Mouse (Mus musculus) spleen, postnatal 4 days (tissue): ENCODE results near the gene Nbea.
"Not testable (repeated sequence)": the region's sequence is repeated elsewhere in the genome, so short reads cannot be mapped to it uniquely, and the experiment has no call there.

Source experiments
- DNase-seq, 2 experiments: peaks; one replicate each; pipeline ENCODE4 v3.0.0; 2022; ENCODE audit warnings: low spot score in 2 of 2

Nbea gene

GRCm38 (mm10) chr3:55661678-55662445 lies 521.6 kb downstream of the Nbea start:
- DNase-seq, result no peak

DNA sequence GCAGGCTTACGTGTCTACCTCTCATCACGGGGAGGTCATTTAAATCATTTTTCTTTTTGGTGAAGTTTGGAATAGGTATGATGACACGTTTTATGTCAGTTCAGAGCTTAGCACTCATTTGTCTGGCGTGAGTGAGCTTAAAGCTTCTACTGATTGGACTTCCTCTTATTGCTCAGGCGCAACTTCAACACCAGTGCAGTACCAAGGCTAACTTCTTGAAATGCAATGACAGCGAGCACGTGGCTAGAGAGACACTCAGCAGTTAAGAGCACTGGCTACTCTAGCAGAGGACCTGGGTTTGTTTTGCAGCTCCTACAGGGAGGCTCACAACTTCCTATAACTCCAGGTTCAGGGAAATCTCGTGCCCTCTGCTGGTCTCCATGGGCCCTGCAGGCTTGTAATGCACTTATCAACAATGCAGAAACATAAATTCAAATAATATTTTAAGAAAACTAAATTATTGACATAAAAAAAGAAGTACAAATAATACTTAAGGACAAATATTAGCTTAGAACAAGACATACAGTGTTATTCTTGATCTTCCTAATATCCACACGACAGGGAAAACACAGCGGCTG lies 523.2 kb downstream of the Nbea start:
- no peak for DNase-seq

- DNase-seq, result no peak
These were observed 523.8 kb downstream of the Nbea start for GRCm38 (mm10) chr3:55659558-55660215.

DNA sequence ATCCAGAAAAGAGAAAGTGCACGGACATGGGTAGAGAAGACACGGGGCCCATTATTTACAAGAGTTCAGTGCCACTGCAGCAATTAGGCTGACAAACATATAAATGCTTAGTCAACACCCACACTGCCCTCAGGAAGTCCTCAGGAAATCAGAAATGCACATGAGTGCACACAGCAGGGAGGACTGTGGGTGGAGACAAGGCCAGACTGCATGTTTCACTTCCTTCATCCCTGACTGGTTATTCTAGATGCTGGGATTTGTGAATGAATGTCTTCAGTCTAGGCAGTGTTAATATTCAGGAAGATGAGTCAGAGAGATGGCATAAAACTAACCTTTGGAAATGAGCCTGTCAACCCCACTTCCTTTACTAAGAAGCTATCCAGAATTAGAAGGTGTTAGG lies 531.2 kb downstream of the Nbea start:
- DNase-seq, result no peak

DNA sequence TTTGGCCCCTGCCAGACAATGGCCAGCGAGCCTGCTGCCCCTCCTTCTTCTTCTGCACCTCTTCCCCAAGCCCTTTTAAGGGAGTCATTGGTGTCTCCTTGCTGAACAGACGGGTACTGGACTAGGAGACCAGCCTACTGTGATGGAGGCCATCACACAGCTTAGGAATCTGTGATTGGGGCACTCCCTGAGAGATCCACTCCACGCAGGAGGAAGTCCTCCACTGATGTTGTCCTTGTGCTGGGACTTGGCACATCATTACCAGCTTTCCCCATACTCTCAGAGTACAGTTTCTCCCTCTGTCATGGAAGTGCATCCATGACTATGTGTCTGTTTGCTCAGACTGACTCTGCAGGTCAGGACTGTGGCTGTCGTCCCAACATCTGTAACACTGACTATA lies 531.6 kb downstream of the Nbea start:
- DNase-seq, result no peak

DNA sequence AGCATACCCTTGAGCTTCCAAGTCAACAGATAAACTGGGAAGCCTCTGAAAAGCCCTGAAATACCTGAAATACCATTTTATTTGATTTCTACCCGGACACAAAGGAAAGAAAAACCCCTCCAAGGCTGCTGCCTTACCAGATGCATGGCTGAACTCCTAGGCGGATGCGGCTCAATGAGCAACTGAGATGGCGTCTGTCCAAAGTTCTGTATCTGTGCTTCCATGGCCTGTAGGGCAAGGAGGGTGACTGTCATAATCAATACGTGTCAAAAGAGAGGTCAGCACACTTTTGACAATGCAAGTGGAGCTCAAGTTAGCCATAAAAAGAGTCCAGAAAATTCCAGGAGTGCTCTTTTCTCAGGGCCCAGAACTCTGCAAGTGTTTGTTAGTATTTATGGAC lies 534.0 kb downstream of the Nbea start:
- DNase-seq, result no peak

DNA sequence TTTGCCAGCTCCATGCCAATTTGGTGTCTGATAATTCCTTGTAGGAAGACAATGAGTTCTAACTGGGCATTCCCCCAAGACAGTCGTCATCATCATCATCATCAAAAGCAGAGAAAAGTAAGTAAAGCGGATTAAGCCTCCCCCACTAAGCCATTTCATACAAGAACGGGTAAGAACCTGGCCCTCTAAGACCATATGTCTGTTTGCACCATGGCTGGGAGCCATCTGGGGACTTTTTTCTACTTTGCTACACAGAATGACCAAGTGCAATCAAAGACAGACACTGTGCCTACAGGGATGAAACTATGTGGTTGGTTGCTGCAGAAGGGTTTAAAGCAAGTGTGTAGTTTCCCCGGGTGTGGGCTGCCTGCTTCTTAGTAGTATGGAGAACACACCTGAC lies 535.2 kb downstream of the Nbea start:
- no peak for DNase-seq

DNA sequence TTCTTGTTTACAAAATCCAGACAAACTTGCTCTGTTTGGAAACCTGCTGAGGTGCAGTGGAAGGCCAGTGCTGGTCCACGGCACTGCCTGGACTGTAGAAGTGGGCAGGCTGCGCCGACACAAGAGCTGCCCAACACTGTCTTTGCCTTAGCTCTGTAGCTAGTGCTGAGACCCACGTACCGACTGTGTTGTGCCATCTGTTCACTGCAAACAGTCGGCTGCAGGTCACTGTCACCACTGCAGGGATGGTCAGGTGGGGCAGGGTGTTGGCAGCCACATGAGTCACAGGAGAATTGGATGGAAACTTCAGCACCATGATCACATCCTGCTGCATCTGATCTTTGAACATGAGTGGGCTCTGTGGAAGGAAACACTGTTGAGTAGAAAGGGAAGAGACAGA lies 536.3 kb downstream of the Nbea start:
- DNase-seq, result no peak

DNA sequence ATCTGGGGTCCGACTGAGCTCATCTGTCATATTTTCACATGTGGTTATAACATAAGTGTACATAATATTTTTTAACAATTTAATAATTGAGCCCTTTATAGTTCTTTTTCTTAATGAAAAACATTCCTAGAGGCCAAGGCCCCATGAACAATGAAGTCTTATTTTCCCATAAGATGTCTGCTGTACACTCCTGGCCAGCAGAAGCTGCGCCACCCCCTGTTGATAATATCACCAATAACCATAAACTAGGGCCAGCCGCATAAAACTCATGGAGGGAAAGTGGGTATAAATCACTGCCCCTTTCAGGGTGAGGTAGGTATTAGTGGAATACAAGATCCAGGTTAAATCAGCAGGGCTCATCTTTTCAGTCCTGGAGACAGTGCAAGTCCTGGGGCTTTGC lies 537.1 kb downstream of the Nbea start:
- DNase-seq, result no peak

DNA sequence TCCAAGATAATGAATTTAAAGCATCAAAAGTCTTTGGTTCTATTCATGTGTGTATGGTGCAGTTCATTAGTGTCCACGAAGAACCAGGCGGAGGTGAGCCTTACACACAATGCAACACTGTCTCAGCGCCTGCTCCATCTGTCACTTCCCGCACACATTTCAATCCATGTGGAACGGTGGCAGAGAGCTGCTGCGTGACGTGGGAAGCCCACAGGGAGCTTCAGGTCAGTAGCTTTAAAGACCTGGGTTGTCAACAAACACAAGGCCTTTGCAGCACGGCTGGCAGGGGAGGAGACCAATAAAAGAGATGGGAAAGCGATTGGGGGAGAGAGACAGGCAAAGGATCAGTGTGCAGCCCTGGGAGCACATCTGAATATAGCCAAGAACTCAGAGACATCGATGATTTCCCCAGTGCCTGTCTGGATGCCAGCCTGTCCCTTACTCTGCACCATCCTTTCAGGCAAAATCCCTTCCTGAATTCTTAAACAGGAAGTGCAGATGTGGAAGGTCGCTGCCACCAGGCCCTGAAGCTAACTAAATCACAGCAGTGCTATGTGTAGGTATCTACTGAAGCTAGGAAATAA lies 539.4 kb downstream of the Nbea start:
- DNase-seq, result no peak

DNA sequence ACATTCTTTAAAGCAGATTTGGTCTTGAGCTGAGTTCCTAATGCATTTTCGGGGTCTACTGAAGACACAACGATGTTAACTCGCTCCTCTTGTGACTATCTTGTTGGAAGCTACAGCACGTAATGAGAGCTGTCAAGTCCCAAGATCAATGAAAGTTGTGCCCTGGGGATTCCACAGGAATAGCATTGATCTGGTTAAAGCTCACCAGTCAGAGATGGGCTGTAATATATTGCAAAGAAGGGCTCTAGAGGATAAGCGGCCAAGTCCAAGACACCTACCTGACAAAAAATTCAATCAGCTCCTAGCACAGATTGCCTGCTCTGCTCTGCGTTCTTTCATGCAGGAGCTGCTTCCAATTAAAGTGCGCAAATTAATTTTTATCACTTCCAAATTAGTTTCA lies 545.8 kb downstream of the Nbea start:
- DNase-seq, result no peak

GRCm38 (mm10) chr3:55635542-55636172 lies 547.8 kb downstream of the Nbea start:
- no peak for DNase-seq

DNA sequence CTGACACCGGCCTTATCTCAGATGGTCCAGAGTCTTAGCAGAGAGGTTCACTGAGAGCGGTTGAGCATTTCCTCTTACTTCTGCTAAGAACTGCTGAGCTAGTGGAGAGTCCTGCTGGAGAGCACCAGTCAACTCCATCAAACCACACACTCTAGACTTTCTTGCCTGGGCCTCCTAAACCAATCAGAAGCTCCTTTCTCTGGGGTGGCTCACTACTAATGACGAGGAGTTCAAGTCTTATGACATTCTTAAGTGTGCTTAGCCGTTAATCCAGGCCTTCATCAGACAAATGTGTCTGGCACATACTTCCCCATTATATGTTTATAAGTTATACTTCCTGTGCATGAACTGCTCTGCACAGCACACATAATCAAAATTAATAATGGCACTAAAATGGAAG lies 556.4 kb downstream of the Nbea start:
- no peak for DNase-seq

- DNase-seq, result not testable (repeated sequence)
These were observed 561.5 kb downstream of the Nbea start for GRCm38 (mm10) chr3:55621958-55622357.

DNA sequence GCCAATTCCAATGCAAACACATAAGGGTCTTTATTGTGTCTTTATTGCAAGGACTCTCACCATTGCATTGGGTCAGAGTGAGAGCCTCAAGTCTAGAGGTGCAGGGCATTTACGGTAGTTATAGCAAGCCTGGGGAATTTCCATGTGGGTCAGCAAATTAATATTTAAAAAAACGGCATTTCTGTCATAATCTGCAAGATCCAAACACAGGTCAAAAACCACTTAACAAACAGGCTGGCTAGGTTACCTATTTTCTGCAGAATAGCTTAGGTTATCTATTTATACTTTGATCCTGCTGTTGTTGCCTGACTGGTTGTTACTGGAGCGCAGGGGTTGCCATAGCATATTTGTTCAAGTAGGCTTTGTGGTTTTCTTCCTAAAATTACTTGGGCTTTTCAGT lies 565.1 kb downstream of the Nbea start:
- no peak for DNase-seq

- DNase-seq, result no peak
These were observed 570.9 kb downstream of the Nbea start for GRCm38 (mm10) chr3:55612459-55613115.

GRCm38 (mm10) chr3:55612023-55612422 lies 571.5 kb downstream of the Nbea start:
- DNase-seq, result no peak

DNA sequence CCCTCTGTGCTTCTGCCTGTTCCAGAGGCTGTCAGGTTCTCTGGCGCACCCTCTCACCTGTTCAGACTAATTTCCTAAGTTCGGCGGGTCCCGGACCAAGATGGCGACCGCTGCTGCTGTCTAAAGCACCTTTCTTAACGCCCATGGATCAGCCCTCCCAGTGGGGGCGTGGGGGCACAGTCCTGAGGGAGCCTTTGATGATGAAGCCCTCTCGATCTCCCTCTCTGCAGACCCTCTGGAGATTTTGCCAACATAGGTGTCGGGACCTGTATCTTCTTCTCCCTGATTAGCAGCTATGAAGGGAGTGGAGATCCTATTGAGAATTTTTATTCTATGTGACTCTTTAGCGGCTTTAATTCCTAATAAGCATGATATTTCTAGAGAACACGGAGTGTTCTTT lies 573.3 kb downstream of the Nbea start:
- DNase-seq, result no peak

DNA sequence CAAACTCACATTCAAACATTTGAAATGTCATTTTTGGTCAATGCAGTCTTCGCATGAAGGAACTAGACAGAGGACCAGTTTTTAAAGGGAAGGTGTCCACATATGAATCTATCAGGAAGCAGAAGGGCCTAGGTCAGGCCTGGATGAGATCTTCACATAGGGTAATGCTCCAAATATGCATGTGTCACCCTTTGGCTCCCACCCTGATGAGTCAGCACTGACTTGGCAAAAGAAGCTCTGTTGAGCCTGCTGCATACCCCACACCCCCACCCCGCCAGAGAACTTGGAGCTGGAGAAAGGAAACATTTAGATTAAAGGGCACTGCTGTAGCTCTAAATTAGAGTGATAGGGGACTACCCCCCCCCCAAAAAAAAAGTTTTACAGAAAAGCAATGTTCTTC lies 583.2 kb downstream of the Nbea start:
- no peak for DNase-seq

DNA sequence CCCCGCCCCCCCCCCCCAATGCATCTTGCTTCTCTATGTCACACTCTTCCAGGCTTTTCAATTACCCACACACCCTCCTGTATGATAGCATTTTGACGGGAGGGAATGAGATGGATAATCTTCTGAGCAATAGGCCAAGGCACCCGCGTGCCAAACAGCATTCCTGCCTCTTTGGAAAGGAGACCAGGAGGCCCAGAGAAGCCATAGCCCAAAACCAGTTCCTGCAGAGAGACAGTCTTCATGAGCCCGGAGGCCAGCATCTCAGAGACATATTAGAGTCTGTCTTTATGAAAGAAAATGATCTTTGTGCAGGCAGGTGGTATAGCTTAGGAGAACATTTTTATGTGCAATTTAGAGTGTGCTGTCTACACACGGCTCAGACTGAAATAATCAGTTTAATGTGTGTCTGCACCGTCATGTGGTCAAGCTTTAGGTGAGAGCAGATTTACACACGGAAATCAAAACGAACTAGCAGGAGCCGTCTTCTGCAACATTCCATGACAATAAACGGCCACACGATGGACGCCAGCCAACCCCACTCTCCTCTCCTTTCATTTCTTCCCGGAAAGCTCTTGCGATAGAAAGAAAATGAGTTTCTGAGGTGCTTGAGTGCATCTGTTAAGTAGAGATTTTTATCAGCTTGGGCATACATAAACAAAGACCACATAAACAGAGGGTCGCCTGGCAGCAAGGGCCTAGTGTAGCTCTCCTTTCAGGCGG lies 584.0 kb downstream of the Nbea start:
- DNase-seq, result no peak

- DNase-seq, result no peak
These were observed 584.8 kb downstream of the Nbea start for GRCm38 (mm10) chr3:55598681-55599080.
